Mouse (Mus musculus): ENCODE results near the gene Ryr2.

GRCm38 (mm10) chr13:11903272-11903671, 203.5 kb downstream of the Ryr2 start:
- TF ChIP-seq CTCF (IDR thresholded peaks at IDR 0.05; ENCODE audit: control insufficient read depth, insufficient read depth, insufficient replicate concordance, low read depth, low read length) (no peak), POLR2A (IDR thresholded peaks at IDR 0.05; ENCODE audit: control insufficient read depth, low read depth, low read length) (no peak)
